Mouse (Mus musculus): Measurements from ENCODE around the gene Eno3. TPM values are rescaled to one million over a fixed set of nuclear protein-coding genes. Genes with fewer than 3 reads are reported as not detected.
A peak's percentile ranks its signal among the peaks of the same experiment; 100 is the strongest.

The Eno3 gene
- polyA plus RNA-seq, 1 experiment: 101 TPM

DNA sequence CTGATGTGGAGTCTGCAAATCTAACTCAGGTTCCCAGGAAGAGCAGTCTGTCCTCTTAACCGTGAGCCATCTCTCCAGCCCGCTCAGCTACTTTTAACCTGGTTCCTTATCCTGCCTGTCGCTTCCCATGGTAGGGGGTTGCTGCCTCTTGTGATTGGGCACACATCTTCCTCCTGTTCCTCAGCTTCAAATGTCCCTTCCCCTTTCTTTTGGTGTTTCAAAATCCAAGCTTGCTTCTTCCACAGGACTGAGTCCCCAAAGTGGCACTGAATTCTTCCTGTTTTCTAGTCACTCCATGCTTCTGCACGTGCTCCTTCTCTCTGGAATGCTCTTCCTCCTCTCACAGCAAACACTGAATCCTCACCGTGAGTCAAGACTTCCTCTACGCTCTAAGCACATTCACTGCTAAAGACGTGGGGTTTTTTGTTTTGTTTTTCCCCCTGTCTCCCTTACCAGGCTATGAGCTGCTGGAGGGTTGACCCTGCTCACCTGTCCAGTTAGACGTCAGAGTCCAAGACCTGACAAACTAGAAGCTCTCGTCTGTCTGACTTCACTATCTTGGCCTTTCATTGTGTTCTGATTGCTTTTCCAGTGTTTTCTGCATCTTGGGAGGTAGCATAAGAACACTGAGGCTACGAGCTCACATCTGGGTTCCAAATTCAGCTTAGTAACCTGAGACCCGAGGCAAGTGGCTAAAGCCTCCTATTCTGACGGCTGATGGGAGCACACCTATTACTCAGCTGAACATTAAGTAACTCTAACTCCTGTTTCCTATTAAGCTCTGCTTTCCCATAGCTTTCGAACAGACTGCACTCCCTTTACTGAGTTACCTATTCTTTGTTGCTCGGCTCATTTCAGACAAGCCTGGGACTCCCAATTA is 10.5 kb downstream of the Eno3 start:
- H3K27me3 ChIP-seq (ENCODE audit: control insufficient read depth, insufficient read depth, low read length): no peaks in the 10 kb centered on the region
- H3K36me3 ChIP-seq (ENCODE audit: control insufficient read depth, insufficient read depth, low read length): no peaks in the 10 kb centered on the region; the same call in 1 of the 2 replicates
- peaks cover 16% of the 10 kb centered on the region for H3K4me1 ChIP-seq (ENCODE audit: control insufficient read depth, insufficient read depth, low read length)
- peak overlapping the region; percentile 3; the same call in 1 of the 2 replicates for H3K4me3 ChIP-seq (ENCODE audit: control insufficient read depth, low read depth, low read length)
- TF ChIP-seq POLR2A (IDR thresholded peaks at IDR 0.05; ENCODE audit: control insufficient read depth, low read depth, low read length): no peak
- no peak for TF ChIP-seq CTCF (IDR thresholded peaks at IDR 0.05; ENCODE audit: control insufficient read depth, insufficient read depth, insufficient replicate concordance, low read depth, low read length)
- no peak overlapping the region for H3K27ac ChIP-seq (ENCODE audit: control insufficient read depth, insufficient read depth, low read depth, low read length)

DNA sequence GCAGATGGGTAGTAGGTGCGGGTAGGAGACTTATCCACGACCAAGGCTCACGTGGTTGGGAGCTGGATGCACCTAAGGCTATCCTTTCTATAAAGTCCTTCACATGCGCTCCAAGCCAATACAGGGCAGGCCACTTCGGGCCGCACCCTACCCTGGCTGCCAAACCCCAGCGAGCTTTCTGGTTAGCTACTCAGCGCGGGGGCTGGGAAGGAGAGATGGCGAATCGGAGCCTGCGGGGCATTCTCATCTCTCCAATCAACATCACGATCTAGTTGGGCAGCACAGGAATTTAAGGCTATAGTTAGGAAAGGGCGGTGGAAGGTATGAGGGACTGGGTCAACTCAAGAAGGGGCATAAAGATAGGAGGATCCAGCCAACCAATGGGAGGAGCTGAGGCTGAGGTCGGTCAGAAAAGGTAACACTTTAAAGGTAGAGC is 11.4 kb downstream of the Eno3 start:
- Histone ChIP-seq H3K4me1 (ENCODE audit: control insufficient read depth, insufficient read depth, low read length) (peaks cover 16% of the 10 kb centered on the region), H3K27ac (ENCODE audit: control insufficient read depth, insufficient read depth, low read depth, low read length) (peak overlapping the region; percentile 96), H3K4me3 (ENCODE audit: control insufficient read depth, low read depth, low read length) (peak overlapping the region; percentile 95), H3K36me3 (ENCODE audit: control insufficient read depth, insufficient read depth, low read length) (no peaks in the 10 kb centered on the region; the same call in 1 of the 2 replicates), H3K27me3 (ENCODE audit: control insufficient read depth, insufficient read depth, low read length) (no peaks in the 10 kb centered on the region)
- TF ChIP-seq CTCF (IDR thresholded peaks at IDR 0.05; ENCODE audit: control insufficient read depth, insufficient read depth, insufficient replicate concordance, low read depth, low read length): no peak
- TF ChIP-seq POLR2A (IDR thresholded peaks at IDR 0.05; ENCODE audit: control insufficient read depth, low read depth, low read length): 0 out of 2 replicates have a peak, but pooled peaks have one; percentile 5

DNA sequence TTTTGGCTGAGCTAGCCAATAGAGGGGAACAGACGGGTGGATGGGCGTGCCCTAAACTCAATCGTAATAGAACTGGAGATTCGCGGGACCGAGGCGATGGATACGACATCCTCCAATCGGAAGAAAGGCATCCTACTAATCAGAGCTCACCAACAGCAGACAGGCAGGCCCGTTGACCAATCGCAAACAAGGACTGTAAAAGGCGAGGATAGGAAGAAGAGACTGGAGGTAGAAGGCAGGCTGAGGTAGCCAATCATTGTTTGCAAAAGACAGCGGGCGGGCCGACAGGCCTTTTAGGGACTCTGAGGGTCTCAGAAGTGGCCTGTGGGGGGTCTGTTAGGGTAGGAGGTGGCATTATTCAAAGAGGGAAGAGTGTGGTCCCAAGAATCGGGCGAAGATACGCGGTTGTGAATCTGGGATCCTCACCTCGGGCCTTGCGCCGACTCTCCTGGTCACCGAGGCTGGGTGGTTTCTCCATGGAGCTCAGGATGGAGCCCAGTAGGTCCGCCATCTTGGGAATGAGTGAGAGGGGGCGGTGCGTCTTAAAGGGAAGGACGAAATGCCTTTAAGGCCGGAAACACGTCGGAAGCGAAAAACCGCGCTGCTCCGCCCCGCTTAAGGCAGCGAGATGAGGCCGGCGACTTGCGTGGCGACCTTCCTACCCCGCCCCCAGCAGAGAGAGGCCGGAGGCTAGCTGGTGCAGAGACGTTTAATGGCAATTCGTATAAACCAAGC is 11.9 kb downstream of the Eno3 start, which contains the start of gene Spag7:
Spag7 (minus strand) TSS at position 646 of the 735 bp plus-strand sequence.
- peak within 1 kb of the TSS; percentile 96 for H3K27ac ChIP-seq (ENCODE audit: control insufficient read depth, insufficient read depth, low read depth, low read length)
- H3K36me3 ChIP-seq (ENCODE audit: control insufficient read depth, insufficient read depth, low read length): no peaks in the 10 kb centered on the region; the same call in 1 of the 2 replicates
- H3K4me3 ChIP-seq (ENCODE audit: control insufficient read depth, low read depth, low read length): peak within 1 kb of the TSS; percentile 95
- H3K4me1 ChIP-seq (ENCODE audit: control insufficient read depth, insufficient read depth, low read length): peaks cover 18% of the 10 kb centered on the region
- no peaks in the 10 kb centered on the region for H3K27me3 ChIP-seq (ENCODE audit: control insufficient read depth, insufficient read depth, low read length)
- TF ChIP-seq POLR2A (IDR thresholded peaks at IDR 0.05; ENCODE audit: control insufficient read depth, low read depth, low read length): peak; percentile 74; the same call in 1 of the 2 replicates
- no peak for TF ChIP-seq CTCF (IDR thresholded peaks at IDR 0.05; ENCODE audit: control insufficient read depth, insufficient read depth, insufficient replicate concordance, low read depth, low read length)

DNA sequence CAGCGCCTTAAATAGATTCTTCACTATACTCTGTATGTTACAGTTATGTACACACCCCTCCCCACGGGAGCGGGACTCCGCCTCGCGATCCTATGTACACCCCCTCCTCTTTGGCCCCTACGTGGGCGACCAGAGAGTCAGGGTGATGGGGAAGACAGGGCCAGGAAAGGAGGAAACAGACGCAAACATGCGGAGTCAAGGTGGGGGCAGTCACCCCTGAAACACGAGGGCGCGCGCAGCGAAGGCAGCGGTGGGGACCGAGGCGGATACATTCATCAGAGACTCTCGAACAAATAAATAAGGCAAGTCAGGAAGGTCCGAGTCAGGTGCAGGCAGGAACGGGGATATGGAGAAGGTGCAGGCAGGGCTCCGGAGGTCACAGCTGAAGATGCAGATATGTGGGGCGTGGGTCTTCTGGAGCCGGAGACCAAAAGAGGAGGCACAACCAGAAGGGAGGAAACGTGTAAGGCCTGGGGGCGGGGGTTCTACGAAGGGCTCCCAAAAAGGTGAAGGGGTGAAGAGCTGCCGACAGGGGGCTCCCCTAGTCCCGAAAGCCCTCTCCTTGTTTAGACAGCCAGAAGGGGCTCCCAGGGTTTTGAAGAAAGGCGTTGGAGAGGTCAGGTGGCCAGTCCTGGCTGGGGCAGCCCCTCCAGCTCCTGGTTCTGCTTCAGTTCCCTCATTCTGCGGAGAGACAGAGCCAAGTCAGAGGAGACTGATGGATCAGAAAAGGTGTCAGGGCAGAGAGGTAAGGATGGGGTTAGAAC is 12.8 kb downstream of the Eno3 start:
- no peak for TF ChIP-seq CTCF (IDR thresholded peaks at IDR 0.05; ENCODE audit: control insufficient read depth, insufficient read depth, insufficient replicate concordance, low read depth, low read length)
- TF ChIP-seq POLR2A (IDR thresholded peaks at IDR 0.05; ENCODE audit: control insufficient read depth, low read depth, low read length): no peak
- H3K27me3 ChIP-seq (ENCODE audit: control insufficient read depth, insufficient read depth, low read length): no peaks in the 10 kb centered on the region
- peaks cover 21% of the 10 kb centered on the region for H3K4me1 ChIP-seq (ENCODE audit: control insufficient read depth, insufficient read depth, low read length)
- H3K36me3 ChIP-seq (ENCODE audit: control insufficient read depth, insufficient read depth, low read length): no peaks in the 10 kb centered on the region
- peak overlapping the region; percentile 96 for H3K27ac ChIP-seq (ENCODE audit: control insufficient read depth, insufficient read depth, low read depth, low read length)
- H3K4me3 ChIP-seq (ENCODE audit: control insufficient read depth, low read depth, low read length): peak overlapping the region; percentile 95

DNA sequence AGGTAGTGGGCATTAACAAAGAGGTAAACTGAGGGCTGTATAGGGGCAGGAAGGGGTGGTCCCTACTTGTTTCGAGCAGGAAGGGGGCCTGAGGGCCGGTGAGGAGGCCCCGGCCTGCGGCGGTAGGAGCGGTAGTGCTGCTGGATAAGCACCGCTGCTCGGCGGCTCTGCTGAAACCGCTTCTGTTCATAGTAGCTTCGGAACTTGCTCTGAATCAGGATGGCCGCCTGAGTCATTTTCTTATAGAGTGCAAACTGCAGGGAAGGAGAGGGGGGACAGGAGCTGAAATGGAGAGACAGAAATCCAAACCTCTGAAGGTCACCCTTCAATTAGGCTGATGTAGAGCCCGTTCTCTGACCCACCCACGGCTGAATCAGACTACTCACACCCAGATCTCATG is 13.5 kb downstream of the Eno3 start:
- peaks cover 21% of the 10 kb centered on the region for H3K4me1 ChIP-seq (ENCODE audit: control insufficient read depth, insufficient read depth, low read length)
- H3K36me3 ChIP-seq (ENCODE audit: control insufficient read depth, insufficient read depth, low read length): no peaks in the 10 kb centered on the region
- H3K27me3 ChIP-seq (ENCODE audit: control insufficient read depth, insufficient read depth, low read length): no peaks in the 10 kb centered on the region
- peak overlapping the region; percentile 96; the same call in 1 of the 2 replicates for H3K27ac ChIP-seq (ENCODE audit: control insufficient read depth, insufficient read depth, low read depth, low read length)
- peak overlapping the region; percentile 95 for H3K4me3 ChIP-seq (ENCODE audit: control insufficient read depth, low read depth, low read length)
- TF ChIP-seq CTCF (IDR thresholded peaks at IDR 0.05; ENCODE audit: control insufficient read depth, insufficient read depth, insufficient replicate concordance, low read depth, low read length) (no peak), POLR2A (IDR thresholded peaks at IDR 0.05; ENCODE audit: control insufficient read depth, low read depth, low read length) (no peak)

GRCm38 (mm10) chr11:70671333-70672047 is 14.5 kb downstream of the Eno3 start:
- no peaks in the 10 kb centered on the region for H3K36me3 ChIP-seq (ENCODE audit: control insufficient read depth, insufficient read depth, low read length)
- TF ChIP-seq POLR2A (IDR thresholded peaks at IDR 0.05; ENCODE audit: control insufficient read depth, low read depth, low read length) (no peak), CTCF (IDR thresholded peaks at IDR 0.05; ENCODE audit: control insufficient read depth, insufficient read depth, insufficient replicate concordance, low read depth, low read length) (no peak)

More at GRCm38 (mm10) chr11:70671333-70672047, 14.5 kb downstream of the Eno3 start:
- no peak overlapping the region for H3K27ac ChIP-seq (ENCODE audit: control insufficient read depth, insufficient read depth, low read depth, low read length)
- H3K4me1 ChIP-seq (ENCODE audit: control insufficient read depth, insufficient read depth, low read length): peaks cover 21% of the 10 kb centered on the region
- H3K27me3 ChIP-seq (ENCODE audit: control insufficient read depth, insufficient read depth, low read length): no peaks in the 10 kb centered on the region
- H3K4me3 ChIP-seq (ENCODE audit: control insufficient read depth, low read depth, low read length): no peak overlapping the region

All from testis, adult 2 months (tissue).